Mouse (Mus musculus): Measurements from ENCODE around the gene Nkain4.

DNA sequence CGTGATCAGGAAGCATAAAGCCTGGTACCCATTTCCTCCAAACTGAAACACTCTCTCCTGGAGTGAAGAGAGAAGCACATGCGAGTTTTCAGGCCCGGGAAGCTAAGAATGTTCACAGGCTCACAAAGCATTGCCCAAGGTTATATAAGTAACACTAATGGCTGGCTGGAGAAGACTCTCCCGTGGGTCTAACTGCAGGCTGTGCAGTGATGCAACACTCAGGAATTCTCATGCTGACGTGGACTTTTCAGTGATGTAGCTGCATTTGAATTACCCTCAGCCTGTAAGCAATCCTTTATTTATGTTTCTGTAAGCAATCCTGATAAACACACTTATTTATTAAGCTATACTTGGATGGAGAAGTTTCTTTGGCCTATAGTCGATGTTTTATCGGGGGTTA is 5.1 kb upstream of the Nkain4 start:
- TF ChIP-seq CTCF (IDR thresholded peaks at IDR 0.05), result no peak
- TF ChIP-seq EP300 (IDR thresholded peaks at IDR 0.05; ENCODE audit: insufficient read depth, low read depth, low read length), result no peak

All from heart, adult 2 months (tissue).